Mouse (Mus musculus) hindbrain, embryonic 16.5 days (tissue): ENCODE measurements around the gene Eml5. TPM values are rescaled to one million over a fixed set of nuclear protein-coding genes. Genes with fewer than 3 reads are reported as not detected.

Source experiments
- ATAC-seq: fragments of 200-750 bp; cut with Nextera tagmentation; 2 replicates; pipeline ENCODE4 v1.8.0; 2017; ENCODE audit warnings: moderate TSS enrichment, moderate library complexity
- H3K27ac ChIP-seq: fragments of 300-500 bp; sonication (generic); 2 replicates; pipeline ENCODE4 v1.5.1; 2014; ENCODE audit warnings: low read depth, mild to moderate bottlenecking, control low read depth, low read length, moderate library complexity
- H3K27me3 ChIP-seq: fragments of 300-500 bp; sonication (generic); replicated peaks from 2 replicates; pipeline ENCODE4 v1.6.1; 2014; ENCODE audit warnings: low read length; ENCODE audit not compliant: control insufficient read depth, insufficient read depth
- H3K36me3 ChIP-seq: fragments of 300-500 bp; sonication (generic); 2 replicates; pipeline ENCODE4 v1.6.1; 2014; ENCODE audit warnings: mild to moderate bottlenecking, low read length, moderate library complexity, mixed read lengths; ENCODE audit not compliant: control insufficient read depth, insufficient read depth
- H3K4me1 ChIP-seq: fragments of 300-500 bp; sonication (generic); 2 replicates; pipeline ENCODE4 v1.6.1; 2014; ENCODE audit warnings: low read depth, low read length; ENCODE audit not compliant: control insufficient read depth, insufficient read depth
- H3K4me2 ChIP-seq: fragments of 300-500 bp; sonication (generic); 2 replicates; pipeline ENCODE4 v1.6.1; 2014; ENCODE audit warnings: mild to moderate bottlenecking, low read length, control low read depth, moderate library complexity
- H3K4me3 ChIP-seq: fragments of 300-500 bp; sonication (generic); 2 replicates; pipeline ENCODE4 v1.5.1; 2014; ENCODE audit warnings: mild to moderate bottlenecking, low read length, control low read depth, moderate library complexity
- H3K9ac ChIP-seq: fragments of 300-500 bp; sonication (generic); 2 replicates; pipeline ENCODE4 v1.6.1; 2014; ENCODE audit warnings: low read depth, mild to moderate bottlenecking, control low read depth, low read length, moderate library complexity
- H3K9me3 ChIP-seq: fragments of 300-500 bp; sonication (generic); 2 replicates; pipeline ENCODE4 v1.6.1; 2014; ENCODE audit warnings: mild to moderate bottlenecking, low read length, moderate library complexity; ENCODE audit not compliant: control insufficient read depth
- WGBS: fragments of 180-500 bp; shearing (Covaris S2); extraction: QIAGEN DNeasy Blood & Tissue Kit; methylation state at CpG from one replicate; pipeline ENCODE4 v1.1.7; 2014; 5-methylcytosine and 5-hydroxymethylcytosine counted together
- polyA plus RNA-seq: library from polyadenylated mRNA; unstranded; fragments of >200 nt; fragmentation: Nextera tagmentation; extraction: Ambion mirVana; gene quantifications from 2 replicates; pipeline ENCODE4 v1.2.1, GENCODE M21; 2015

Gene Eml5
- polyA plus RNA-seq, 1 experiment from 2014 or later = 18.6 TPM

DNA sequence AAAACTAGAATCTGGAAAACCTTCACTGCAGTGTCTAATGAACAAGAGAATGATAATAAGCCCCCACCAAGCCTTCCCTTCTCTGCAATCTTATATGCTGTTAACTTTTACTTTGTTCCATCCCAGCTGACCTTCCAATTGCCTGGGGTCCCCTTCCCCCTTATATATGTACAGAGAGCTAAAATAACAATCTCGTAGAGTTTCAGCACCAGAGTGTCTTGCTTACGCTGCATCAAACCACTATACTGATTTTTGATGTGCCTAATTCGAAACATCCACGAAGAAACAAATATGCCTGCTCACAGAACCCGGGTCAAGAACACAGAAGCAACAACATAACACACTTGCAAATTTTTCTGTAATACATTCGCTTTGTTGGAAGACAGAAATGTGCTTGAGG is 1.6 kb downstream of the Eml5 start:
- Histone ChIP-seq H3K27ac (no peak overlapping the region), H3K9me3 (no peaks in the 10 kb centered on the region), H3K36me3 (no peaks in the 10 kb centered on the region), H3K4me2 (peak overlapping the region; percentile 73), H3K9ac (peak overlapping the region; percentile 80), H3K4me1 (peaks cover 13% of the 10 kb centered on the region), H3K27me3 (no peaks in the 10 kb centered on the region), H3K4me3 (peak overlapping the region; percentile 90)
- WGBS = 39% methylated on average over 6 of the region's 6 CpGs
- ATAC-seq = no peak

DNA sequence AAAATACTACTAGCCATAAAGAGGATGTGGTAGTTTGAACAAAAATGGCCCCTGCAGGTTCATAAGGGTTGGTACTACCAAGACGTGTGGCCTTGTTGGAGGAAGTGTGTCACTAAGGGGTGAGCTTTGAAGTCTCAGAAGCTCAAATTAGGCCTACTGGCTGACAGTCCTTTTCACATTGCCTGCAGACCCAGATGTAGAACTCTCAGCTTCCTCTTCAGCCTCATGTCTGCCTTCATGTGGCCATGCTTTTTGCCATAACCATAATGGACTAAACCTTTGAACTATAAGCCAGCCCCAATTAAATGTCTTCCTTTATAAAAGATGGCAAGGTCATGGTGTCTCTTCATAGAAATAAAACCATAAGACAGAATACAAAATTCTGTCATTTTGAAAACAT is 4.5 kb downstream of the Eml5 start:
- Histone ChIP-seq H3K27ac (no peak overlapping the region), H3K9me3 (no peaks in the 10 kb centered on the region), H3K27me3 (no peaks in the 10 kb centered on the region), H3K4me3 (no peak overlapping the region), H3K4me1 (peaks cover 13% of the 10 kb centered on the region), H3K36me3 (no peaks in the 10 kb centered on the region), H3K9ac (no peak overlapping the region), H3K4me2 (no peak overlapping the region)
- WGBS = 68% methylated on average over 1 of the region's 1 CpGs
- no peak for ATAC-seq

DNA sequence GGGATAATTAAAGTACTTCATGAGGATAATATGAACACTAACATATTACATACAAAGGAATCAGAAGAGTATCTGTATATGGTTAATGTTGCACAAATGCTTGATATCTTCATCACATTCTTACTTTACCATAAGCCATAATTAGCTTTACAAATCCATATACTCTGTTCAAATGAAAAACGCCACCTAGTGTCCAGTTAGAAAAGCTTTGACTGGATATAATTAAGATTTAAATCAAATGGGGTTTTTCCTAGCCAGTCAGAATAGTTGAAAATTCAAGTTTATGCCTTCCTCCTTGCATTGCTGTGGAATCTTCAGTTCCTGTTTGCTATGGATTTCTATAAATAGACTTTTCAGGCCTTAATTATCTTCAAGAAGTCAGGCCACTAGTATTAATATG is 16.8 kb downstream of the Eml5 start:
- no peaks in the 10 kb centered on the region for H3K27me3 ChIP-seq
- no peak overlapping the region for H3K27ac ChIP-seq
- whole genome bisulfite sequencing = 5% methylated on average over 1 of the region's 1 CpGs
- no peak overlapping the region for H3K4me2 ChIP-seq
- H3K9ac ChIP-seq = no peak overlapping the region
- ATAC-seq = no peak
- no peaks in the 10 kb centered on the region for H3K4me1 ChIP-seq
- no peaks in the 10 kb centered on the region for H3K9me3 ChIP-seq
- H3K36me3 ChIP-seq = no peaks in the 10 kb centered on the region
- no peak overlapping the region for H3K4me3 ChIP-seq

DNA sequence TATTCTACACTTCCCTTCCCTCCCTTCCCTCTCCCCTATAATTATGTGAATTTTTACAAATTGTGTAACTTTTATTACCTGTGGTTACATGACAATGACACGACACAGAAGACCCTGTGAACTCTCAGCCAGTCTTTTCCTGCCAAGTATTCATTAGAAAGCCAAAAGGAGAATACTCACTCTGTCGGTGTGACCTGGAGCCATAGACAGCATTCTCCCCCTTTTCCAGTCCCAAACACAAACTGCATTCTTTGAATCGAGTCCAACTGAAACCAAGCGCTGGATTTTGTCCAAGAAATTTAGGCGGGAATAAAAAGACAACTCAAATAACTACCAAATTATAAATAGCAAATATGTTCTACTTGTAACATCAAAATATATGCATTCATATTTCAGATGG is 19.5 kb downstream of the Eml5 start:
- H3K9ac ChIP-seq = no peak overlapping the region
- ATAC-seq = no peak
- 49% methylated on average over 5 of the region's 5 CpGs for WGBS
- no peak overlapping the region for H3K27ac ChIP-seq
- no peak overlapping the region for H3K4me3 ChIP-seq
- H3K9me3 ChIP-seq = no peaks in the 10 kb centered on the region
- H3K4me1 ChIP-seq = no peaks in the 10 kb centered on the region
- no peak overlapping the region for H3K4me2 ChIP-seq
- no peaks in the 10 kb centered on the region for H3K27me3 ChIP-seq
- no peaks in the 10 kb centered on the region for H3K36me3 ChIP-seq

DNA sequence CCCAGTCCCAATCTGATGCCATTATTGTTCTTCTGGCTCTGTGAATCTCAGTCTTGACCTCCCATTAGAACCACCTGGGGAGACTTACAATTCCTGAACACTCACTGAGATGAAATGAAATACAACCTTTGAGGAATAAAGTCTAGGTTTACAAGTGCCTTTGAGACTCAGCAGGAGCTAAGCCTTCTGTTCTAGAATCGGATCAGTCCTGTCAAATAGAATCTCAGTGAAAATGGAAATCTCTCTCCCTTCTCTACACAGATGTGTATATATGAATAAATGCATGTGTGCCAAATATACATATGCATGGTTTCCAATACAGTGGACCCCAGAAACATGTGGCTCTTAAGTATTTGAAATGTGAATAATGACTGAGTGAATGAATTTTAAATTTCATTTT is 22.6 kb downstream of the Eml5 start:
- no peak overlapping the region for H3K4me2 ChIP-seq
- no peaks in the 10 kb centered on the region for H3K27me3 ChIP-seq
- no peak overlapping the region for H3K27ac ChIP-seq
- H3K4me3 ChIP-seq = no peak overlapping the region
- H3K36me3 ChIP-seq = no peaks in the 10 kb centered on the region
- ATAC-seq = no peak
- H3K9me3 ChIP-seq = no peaks in the 10 kb centered on the region
- no peak overlapping the region for H3K9ac ChIP-seq
- WGBS = 27% methylated on average over 1 of the region's 1 CpGs
- no peaks in the 10 kb centered on the region for H3K4me1 ChIP-seq

DNA sequence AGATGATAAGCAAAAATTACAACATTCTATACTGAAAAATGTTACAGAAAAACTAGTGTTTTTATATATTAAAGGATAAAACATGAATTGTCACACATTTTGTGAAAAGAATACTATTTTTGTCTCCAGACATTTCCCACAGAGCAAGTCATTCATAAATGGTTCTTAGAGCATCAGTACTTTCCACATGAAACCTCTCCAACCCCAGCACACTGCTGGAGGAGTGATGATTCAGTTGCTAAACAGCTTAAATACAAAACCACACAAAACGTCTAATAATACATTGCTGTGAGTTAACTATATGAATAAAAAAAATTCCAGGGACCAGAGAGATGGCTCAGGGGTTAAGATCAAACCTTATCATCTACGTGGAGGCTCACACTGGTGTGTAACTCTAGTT is 26.1 kb downstream of the Eml5 start:
- H3K9me3 ChIP-seq = no peaks in the 10 kb centered on the region
- no peaks in the 10 kb centered on the region for H3K27me3 ChIP-seq
- H3K27ac ChIP-seq = no peak overlapping the region
- H3K4me3 ChIP-seq = no peak overlapping the region
- no peak overlapping the region for H3K4me2 ChIP-seq
- no peak overlapping the region for H3K9ac ChIP-seq
- no peaks in the 10 kb centered on the region for H3K36me3 ChIP-seq
- ATAC-seq = no peak
- 77% methylated on average over 2 of the region's 2 CpGs for WGBS
- H3K4me1 ChIP-seq = no peaks in the 10 kb centered on the region

DNA sequence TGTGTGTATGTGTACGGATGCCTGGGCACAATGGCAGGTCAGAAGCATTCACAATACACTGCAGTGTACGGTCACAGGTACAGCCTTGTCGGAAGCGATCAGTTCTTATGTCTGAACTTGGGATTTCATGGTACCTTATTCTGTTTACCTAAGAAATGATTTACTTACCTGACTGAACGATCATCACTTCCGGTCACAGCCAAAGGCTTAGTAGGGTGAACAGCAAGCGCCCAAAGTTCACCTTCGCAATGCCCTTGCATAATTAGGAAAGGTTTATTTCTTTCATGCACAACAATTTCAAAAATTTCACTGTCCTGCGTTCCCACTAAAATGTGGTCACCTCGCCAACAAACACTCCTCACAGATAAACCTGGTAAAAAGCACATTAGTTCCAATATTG is 28.4 kb downstream of the Eml5 start:
- Histone ChIP-seq H3K9ac (no peak overlapping the region), H3K4me3 (no peak overlapping the region), H3K27ac (no peak overlapping the region), H3K9me3 (no peaks in the 10 kb centered on the region), H3K4me2 (no peak overlapping the region), H3K4me1 (no peaks in the 10 kb centered on the region), H3K27me3 (no peaks in the 10 kb centered on the region), H3K36me3 (no peaks in the 10 kb centered on the region)
- ATAC-seq = no peak
- 96% methylated on average over 10 of the region's 10 CpGs for WGBS

DNA sequence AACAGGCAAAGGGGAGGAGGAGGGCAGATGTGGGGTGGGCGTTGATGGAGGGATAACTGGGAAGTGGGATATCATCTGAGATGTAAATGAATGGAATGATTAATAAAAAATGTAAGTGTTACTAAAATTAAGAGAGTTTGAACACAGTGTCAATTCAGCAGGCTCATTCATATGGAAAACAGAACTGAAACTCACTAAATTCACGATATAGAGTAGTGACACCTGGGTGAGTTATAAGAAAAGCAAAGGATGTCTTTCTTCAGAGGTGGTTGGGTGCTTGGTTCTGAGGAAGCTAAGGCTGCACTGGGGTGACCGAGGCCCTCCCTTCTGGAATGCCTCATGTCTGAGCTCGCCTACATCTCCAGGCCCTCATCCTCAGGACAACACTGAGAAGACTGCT is 37.8 kb downstream of the Eml5 start:
- Histone ChIP-seq H3K4me1 (no peaks in the 10 kb centered on the region), H3K36me3 (peaks cover 12% of the 10 kb centered on the region), H3K9me3 (no peaks in the 10 kb centered on the region), H3K27me3 (no peaks in the 10 kb centered on the region), H3K4me2 (no peak overlapping the region), H3K27ac (no peak overlapping the region), H3K9ac (no peak overlapping the region), H3K4me3 (no peak overlapping the region)
- ATAC-seq = no peak
- WGBS = 91% methylated on average over 4 of the region's 4 CpGs

DNA sequence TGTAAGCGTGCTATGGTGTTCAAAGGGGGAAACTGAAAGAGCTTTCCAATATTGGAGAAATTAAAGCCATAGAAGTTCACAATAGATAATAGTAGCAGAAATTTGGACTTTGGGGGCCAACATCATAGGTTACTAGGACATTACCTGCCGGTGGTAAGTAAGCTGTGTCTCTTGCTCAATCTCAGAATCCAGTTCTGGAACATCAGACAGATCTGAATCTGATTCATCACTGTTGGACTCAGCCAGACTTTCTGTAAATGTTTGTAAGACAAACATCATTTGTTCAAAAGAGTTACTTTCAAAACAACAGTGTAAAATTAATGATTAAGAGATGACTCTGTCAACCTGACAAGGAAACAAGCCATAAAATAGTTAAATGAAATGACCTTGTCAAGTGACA is 41.0 kb downstream of the Eml5 start:
- no peak for ATAC-seq
- Histone ChIP-seq H3K9ac (no peak overlapping the region), H3K36me3 (peaks cover 12% of the 10 kb centered on the region), H3K27ac (no peak overlapping the region), H3K4me3 (no peak overlapping the region), H3K4me2 (no peak overlapping the region), H3K4me1 (no peaks in the 10 kb centered on the region), H3K9me3 (no peaks in the 10 kb centered on the region), H3K27me3 (no peaks in the 10 kb centered on the region)
- 91% methylated on average over 2 of the region's 2 CpGs for WGBS

DNA sequence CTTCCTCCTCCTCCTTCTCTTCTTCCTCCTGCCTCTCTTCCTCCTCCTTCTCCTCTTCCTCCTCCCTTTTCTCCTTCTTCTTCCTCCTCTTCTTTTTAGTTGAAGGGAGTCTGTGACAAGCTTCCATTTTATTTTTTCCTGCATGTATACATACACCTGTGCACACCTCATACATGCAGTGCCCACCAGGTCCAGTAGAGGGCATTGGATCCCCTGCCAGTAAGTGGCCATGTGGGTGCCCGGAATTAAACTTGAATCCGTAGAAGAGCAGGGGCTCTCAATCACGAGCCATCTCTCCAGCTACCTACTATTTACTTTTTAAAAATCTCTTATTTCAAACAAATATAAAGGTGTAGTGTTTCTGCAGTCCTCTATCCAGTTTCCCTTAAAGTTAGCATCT is 50.5 kb downstream of the Eml5 start:
- no peak overlapping the region for H3K4me2 ChIP-seq
- no peaks in the 10 kb centered on the region for H3K27me3 ChIP-seq
- 22% methylated on average over 3 of the region's 3 CpGs for WGBS
- H3K4me1 ChIP-seq = no peaks in the 10 kb centered on the region
- no peak overlapping the region for H3K27ac ChIP-seq
- no peaks in the 10 kb centered on the region for H3K9me3 ChIP-seq
- no peaks in the 10 kb centered on the region for H3K36me3 ChIP-seq
- ATAC-seq = no peak
- H3K4me3 ChIP-seq = no peak overlapping the region
- no peak overlapping the region for H3K9ac ChIP-seq
